Mouse (Mus musculus) spleen, adult 2 months (tissue): ENCODE measurements around the gene Rnf4.

Source experiments
- CTCF ChIP-seq: fragments of 200-500 bp; IDR thresholded peaks from 2 replicates; pipeline ENCODE4 v1.5.1; 2011; ENCODE audit warnings: mild to moderate bottlenecking, inconsistent platforms; ENCODE audit not compliant: insufficient read depth, insufficient read length, insufficient replicate concordance; ENCODE audit errors: extremely low read depth
- POLR2A ChIP-seq: fragments of 200-500 bp; IDR thresholded peaks from 2 replicates; pipeline ENCODE4 v1.6.1; 2011; ENCODE audit warnings: low read depth, low read length, inconsistent platforms

DNA sequence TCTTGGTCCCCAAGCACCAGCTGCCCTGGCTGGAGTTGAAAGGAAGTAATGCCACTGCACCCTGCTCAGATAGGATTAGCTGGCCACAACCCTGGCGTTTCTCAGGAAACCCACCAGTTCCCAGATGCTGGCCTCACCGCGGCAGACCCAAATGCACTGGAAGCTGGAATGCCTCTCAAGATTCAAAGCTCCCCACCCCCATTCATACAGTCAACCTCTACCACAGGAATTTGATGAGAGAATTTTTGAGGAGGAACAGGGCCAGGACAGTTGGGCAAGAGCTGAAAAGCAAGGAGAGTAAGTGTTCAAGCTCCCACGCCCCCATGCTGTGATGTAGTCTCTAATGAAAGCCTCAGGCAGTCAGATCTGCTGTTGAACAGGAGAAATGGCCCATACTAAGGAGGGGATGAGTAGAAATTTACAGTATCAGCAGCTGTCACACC is 9.8 kb upstream of the Rnf4 start:
- TF ChIP-seq POLR2A (no peak), CTCF (no peak)
